Mouse (Mus musculus) testis, adult 10 weeks (tissue): ENCODE results near the gene Tmem40. TPM values are rescaled to one million over a fixed set of nuclear protein-coding genes. Genes with fewer than 3 reads are reported as not detected.

Source experiments
- polyA plus RNA-seq: library from polyadenylated mRNA; stranded (reverse); fragments of 350-450 nt; fragmentation: Illumina TruSeq; extraction: RNeasy Lipid Tissue Mini Kit (QIAGEN cat#74804); gene quantifications from one replicate; pipeline ENCODE4 v1.2.3, GENCODE M21; 2014; ENCODE audit warnings: low read depth, low replicate concordance

The Tmem40 gene
- polyA plus RNA-seq: not detected

GRCm38 (mm10) chr6:115761995-115762756 lies at the start of gene Tmem40:
Tmem40 (minus strand) TSS chr6:115762410.

GRCm38 (mm10) chr6:115808488-115809231 lies 46.5 kb upstream of the Tmem40 start, which contains the start of gene Rpl32:
Rpl32 (minus strand) TSS chr6:115808747.

DNA sequence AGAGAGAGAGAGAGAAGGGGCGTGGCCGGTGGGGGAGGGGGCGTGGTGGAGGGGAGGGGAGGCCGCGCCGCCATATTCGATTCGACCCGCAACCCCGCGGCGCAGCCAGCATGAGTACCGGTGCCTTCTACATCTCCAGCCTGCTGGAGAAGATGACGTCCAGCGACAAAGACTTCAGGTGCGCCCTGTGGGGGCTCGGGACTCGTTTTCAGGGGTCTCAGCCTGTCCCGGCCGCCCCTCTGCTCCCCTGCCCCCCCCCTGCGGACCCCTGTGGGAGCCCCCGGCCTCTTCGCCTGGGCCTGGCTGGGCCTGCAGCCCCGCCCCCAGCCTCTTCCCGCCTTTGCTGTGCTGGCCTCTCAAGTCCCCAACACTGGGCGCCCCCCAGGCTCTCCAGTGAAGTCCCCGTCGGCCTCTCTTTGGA lies 12.3 kb upstream of the Tmem40 start, which contains the start of gene Cand2:
Gene Cand2 (plus strand): TSS at position 38 of the 421 bp plus-strand sequence.

Other genes with a start within 250 kb of the Tmem40 start
- 0.77 TPM for gene Tsen2, start 217.7 kb downstream of the Tmem40 start, polyA plus RNA-seq
- 0.14 TPM for gene Mkrn2os, start 169.8 kb downstream of the Tmem40 start, polyA plus RNA-seq
- gene Mkrn2, start 160.5 kb downstream of the Tmem40 start, polyA plus RNA-seq: 20.4 TPM
- gene Raf1, start 85.8 kb downstream of the Tmem40 start, polyA plus RNA-seq: 19.5 TPM
- 1.9 TPM for gene Cand2, start 12.1 kb upstream of the Tmem40 start, polyA plus RNA-seq
- 233 TPM for gene Rpl32, start 46.3 kb upstream of the Tmem40 start, polyA plus RNA-seq
- 11.4 TPM for gene Efcab12, start 76.0 kb upstream of the Tmem40 start, polyA plus RNA-seq
- 13.0 TPM for gene Mbd4, start 91.0 kb upstream of the Tmem40 start, polyA plus RNA-seq
- gene Ift122, start 91.1 kb upstream of the Tmem40 start, polyA plus RNA-seq: 72.8 TPM
- 0.74 TPM for gene Rho, start 169.3 kb upstream of the Tmem40 start, polyA plus RNA-seq
- gene H1foo, start 182.5 kb upstream of the Tmem40 start, polyA plus RNA-seq: not detected
- 1.8 TPM for gene Plxnd1, start 232.6 kb upstream of the Tmem40 start, polyA plus RNA-seq